Mouse (Mus musculus): ENCODE measurements around the gene Ralgapa2. TPM values are rescaled to one million over a fixed set of nuclear protein-coding genes. Genes with fewer than 3 reads are reported as not detected.
A peak's percentile ranks its signal among the peaks of the same experiment; 100 is the strongest.

Gene Ralgapa2
- total RNA-seq, 2 experiments from 2014 or later, result 7.0 to 8.2 TPM

- no peak for DNase-seq (ENCODE audit: low spot score in 2 of 2)
These were observed 149.2 kb downstream of the Ralgapa2 start for GRCm38 (mm10) chr2:146362932-146363331.

- DNase-seq (ENCODE audit: low spot score in 2 of 2), result no peak
These were observed 150.2 kb downstream of the Ralgapa2 start for GRCm38 (mm10) chr2:146361969-146362368.

GRCm38 (mm10) chr2:146361076-146361475 lies 151.1 kb downstream of the Ralgapa2 start:
- no peak for DNase-seq (ENCODE audit: low spot score in 2 of 2)

GRCm38 (mm10) chr2:146359676-146360075 lies 152.5 kb downstream of the Ralgapa2 start:
- no peak for DNase-seq (ENCODE audit: low spot score in 2 of 2)

GRCm38 (mm10) chr2:146356524-146356923 lies 155.6 kb downstream of the Ralgapa2 start:
- DNase-seq (ENCODE audit: low spot score in 2 of 2), result no peak

GRCm38 (mm10) chr2:146350230-146350629 lies 161.9 kb downstream of the Ralgapa2 start:
- DNase-seq (ENCODE audit: low spot score in 2 of 2), result no peak

- DNase-seq (ENCODE audit: low spot score in 2 of 2), result no peak
These were observed 164.2 kb downstream of the Ralgapa2 start for GRCm38 (mm10) chr2:146347942-146348341.

GRCm38 (mm10) chr2:146340090-146340489 lies 172.1 kb downstream of the Ralgapa2 start:
- no peak for DNase-seq (ENCODE audit: low spot score in 2 of 2)

GRCm38 (mm10) chr2:146337540-146337939 lies 174.6 kb downstream of the Ralgapa2 start:
- no peak for DNase-seq (ENCODE audit: low spot score in 2 of 2)

GRCm38 (mm10) chr2:146331894-146332476 lies 180.2 kb downstream of the Ralgapa2 start:
- DNase-seq (ENCODE audit: low spot score in 2 of 2), result no peak

- peak in 1 of 2 experiments; percentile 21 for DNase-seq (ENCODE audit: low spot score in 2 of 2)
These were observed 181.3 kb downstream of the Ralgapa2 start for GRCm38 (mm10) chr2:146330772-146331281.

- DNase-seq (ENCODE audit: low spot score in 2 of 2), result no peak
These were observed 182.0 kb downstream of the Ralgapa2 start for GRCm38 (mm10) chr2:146330101-146330500.

- no peak for DNase-seq (ENCODE audit: low spot score in 2 of 2)
These were observed 185.5 kb downstream of the Ralgapa2 start for GRCm38 (mm10) chr2:146326654-146327053.

GRCm38 (mm10) chr2:146324907-146325715 lies 187.0 kb downstream of the Ralgapa2 start:
- no peak for DNase-seq (ENCODE audit: low spot score in 2 of 2)

GRCm38 (mm10) chr2:146324140-146324906 lies 187.8 kb downstream of the Ralgapa2 start:
- no peak for DNase-seq (ENCODE audit: low spot score in 2 of 2)

- DNase-seq (ENCODE audit: low spot score in 2 of 2), result no peak
These were observed 188.6 kb downstream of the Ralgapa2 start for GRCm38 (mm10) chr2:146323528-146323927.

GRCm38 (mm10) chr2:146322770-146323169 lies 189.4 kb downstream of the Ralgapa2 start:
- no peak for DNase-seq (ENCODE audit: low spot score in 2 of 2)

- DNase-seq (ENCODE audit: low spot score in 2 of 2), result no peak
These were observed 190.1 kb downstream of the Ralgapa2 start for GRCm38 (mm10) chr2:146322019-146322418.

- DNase-seq (ENCODE audit: low spot score in 2 of 2), result no peak
These were observed 191.5 kb downstream of the Ralgapa2 start for GRCm38 (mm10) chr2:146320666-146321065.

- DNase-seq (ENCODE audit: low spot score in 2 of 2), result no peak
These were observed 197.4 kb downstream of the Ralgapa2 start for GRCm38 (mm10) chr2:146314751-146315150.

GRCm38 (mm10) chr2:146313811-146314210 lies 198.3 kb downstream of the Ralgapa2 start:
- DNase-seq (ENCODE audit: low spot score in 2 of 2), result no peak

- no peak for DNase-seq (ENCODE audit: low spot score in 2 of 2)
These were observed 201.4 kb downstream of the Ralgapa2 start for GRCm38 (mm10) chr2:146310760-146311159.

Data from gastrocnemius, postnatal 4 days (tissue).